Mouse (Mus musculus) stomach, postnatal 0 days (tissue): ENCODE data around the gene Socs2.

ENCODE experiments used
- CTCF ChIP-seq: IDR thresholded peaks from 2 replicates; pipeline ENCODE4 v1.5.1; 2016; ENCODE audit warnings: antibody characterized with exemption, low read depth, mild to moderate bottlenecking, moderate library complexity
- EP300 ChIP-seq: optimal IDR thresholded peaks from 2 replicates; pipeline ENCODE3; 2016; ENCODE audit warnings: antibody characterized with exemption

- TF ChIP-seq CTCF (peak; percentile 34; the same call in 1 of the 2 replicates), EP300 (no peak)
Measured at GRCm38 (mm10) chr10:95398489-95398888, 18.5 kb downstream of the Socs2 start.
